Mouse (Mus musculus): ENCODE results near the gene Araf. TPM values are rescaled to one million over a fixed set of nuclear protein-coding genes. Genes with fewer than 3 reads are reported as not detected.

Araf gene
- polyA plus RNA-seq (2015; fragmentation: Nextera tagmentation; extraction: Ambion mirVana) = 40.7 and 42.1 TPM in 2 replicates

DNA sequence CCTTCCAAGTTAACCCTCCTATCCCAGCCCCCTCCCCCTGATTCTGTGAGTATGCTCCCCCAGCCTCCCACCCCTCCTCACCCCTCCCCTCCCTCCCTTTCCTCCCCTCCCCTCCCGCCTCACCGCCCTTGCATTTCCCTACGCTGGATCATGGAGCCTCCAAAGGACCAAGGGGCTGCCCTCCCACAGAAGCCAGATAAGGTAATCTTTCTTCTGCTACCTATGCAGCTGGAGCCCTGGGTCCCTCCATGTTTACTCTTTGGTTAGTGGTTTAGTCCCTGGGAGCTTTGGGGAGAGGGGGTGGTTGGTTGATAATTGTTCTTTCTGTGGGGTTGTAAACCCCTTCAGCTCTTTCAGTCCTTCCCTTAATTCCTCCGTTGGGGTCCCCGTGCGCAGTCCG lies at the start of gene Araf:
Araf (plus strand) TSS at position 134 of the 400 bp plus-strand sequence.
- ATAC-seq (ENCODE audit: low read depth) = peak; percentile 54
- Histone ChIP-seq H3K27ac (ENCODE audit: low read length) (peak within 1 kb of the TSS; percentile 67), H3K9me3 (replicated peaks; ENCODE audit: control insufficient read depth, low read length) (no peaks in the 10 kb centered on the region), H3K27me3 (ENCODE audit: control insufficient read depth, insufficient read depth, low read depth, low read length) (no peaks in the 10 kb centered on the region), H3K4me2 (ENCODE audit: low read depth, low read length) (peak within 1 kb of the TSS; percentile 70), H3K4me1 (ENCODE audit: control insufficient read depth, low read depth, low read length) (no peaks in the 10 kb centered on the region), H3K9ac (ENCODE audit: low read depth, low read length) (peak within 1 kb of the TSS; percentile 51; the same call in 1 of the 2 replicates), H3K36me3 (ENCODE audit: control insufficient read depth, insufficient read depth) (no peaks in the 10 kb centered on the region), H3K4me3 (ENCODE audit: low read depth, low read length) (peak within 1 kb of the TSS; percentile 60)
- WGBS (ENCODE audit: insufficient replicate concordance) = 13% methylated on average over 5 of the region's 7 CpGs

DNA sequence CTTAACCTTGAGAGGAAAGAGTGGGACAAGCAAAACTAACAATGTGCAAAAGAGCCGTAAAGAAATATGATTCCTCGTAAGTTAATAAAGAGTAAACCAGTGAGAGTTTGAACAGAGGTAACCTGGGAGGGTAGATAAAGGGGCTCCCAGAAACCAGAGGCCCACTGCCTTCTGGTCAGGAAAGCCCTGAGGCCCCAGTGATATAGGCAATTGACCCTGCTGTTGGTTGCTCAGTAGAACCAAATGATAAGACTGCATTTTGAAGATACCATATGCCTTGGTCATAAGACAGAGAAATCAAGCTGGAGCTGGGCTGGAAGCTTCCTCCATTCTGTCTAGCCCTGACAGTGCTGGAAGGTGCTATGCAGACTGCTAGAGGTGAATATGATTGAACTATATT lies 48.8 kb upstream of the Araf start:
- Histone ChIP-seq H3K27ac (ENCODE audit: low read length) (no peak overlapping the region), H3K9me3 (replicated peaks; ENCODE audit: control insufficient read depth, low read length) (no peaks in the 10 kb centered on the region), H3K4me3 (ENCODE audit: low read depth, low read length) (no peak overlapping the region), H3K4me2 (ENCODE audit: low read depth, low read length) (no peak overlapping the region), H3K27me3 (ENCODE audit: control insufficient read depth, insufficient read depth, low read depth, low read length) (no peaks in the 10 kb centered on the region), H3K9ac (ENCODE audit: low read depth, low read length) (no peak overlapping the region), H3K36me3 (ENCODE audit: control insufficient read depth, insufficient read depth) (no peaks in the 10 kb centered on the region), H3K4me1 (ENCODE audit: control insufficient read depth, low read depth, low read length) (no peaks in the 10 kb centered on the region)
- 42% methylated on average over 2 of the region's 2 CpGs for WGBS (ENCODE audit: insufficient replicate concordance)
- peak; percentile 11; the same call in 1 of the 2 replicates for ATAC-seq (ENCODE audit: low read depth)

DNA sequence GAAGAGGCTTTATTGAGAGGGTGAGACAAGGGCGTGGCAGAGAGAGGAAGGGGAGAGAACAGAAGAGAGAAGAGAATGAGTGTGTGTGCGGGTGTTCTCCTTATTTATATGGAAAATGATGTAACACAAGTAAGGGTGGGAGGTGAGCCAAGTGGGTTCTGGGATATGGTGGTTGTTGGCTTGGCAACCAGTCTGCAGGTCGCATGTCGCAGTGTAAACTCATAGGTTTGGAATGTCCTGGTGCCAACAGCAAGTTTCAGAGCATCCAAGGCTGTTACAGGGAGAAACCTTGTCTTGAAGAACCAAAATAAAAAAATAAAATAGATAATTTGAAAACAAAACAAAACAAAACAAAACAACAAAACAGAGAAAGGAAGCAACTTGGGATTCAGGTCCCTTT lies 36.4 kb upstream of the Araf start:
- H3K36me3 ChIP-seq (ENCODE audit: control insufficient read depth, insufficient read depth) = no peaks in the 10 kb centered on the region
- H3K9ac ChIP-seq (ENCODE audit: low read depth, low read length) = no peak overlapping the region
- no peak overlapping the region for H3K4me2 ChIP-seq (ENCODE audit: low read depth, low read length)
- H3K4me3 ChIP-seq (ENCODE audit: low read depth, low read length) = no peak overlapping the region
- H3K4me1 ChIP-seq (ENCODE audit: control insufficient read depth, low read depth, low read length) = no peaks in the 10 kb centered on the region
- H3K27ac ChIP-seq (ENCODE audit: low read length) = no peak overlapping the region
- no peaks in the 10 kb centered on the region for H3K27me3 ChIP-seq (ENCODE audit: control insufficient read depth, insufficient read depth, low read depth, low read length)
- H3K9me3 ChIP-seq (replicated peaks; ENCODE audit: control insufficient read depth, low read length) = no peaks in the 10 kb centered on the region
- no peak for ATAC-seq (ENCODE audit: low read depth)
- 70% methylated on average over 4 of the region's 4 CpGs for WGBS (ENCODE audit: insufficient replicate concordance)

DNA sequence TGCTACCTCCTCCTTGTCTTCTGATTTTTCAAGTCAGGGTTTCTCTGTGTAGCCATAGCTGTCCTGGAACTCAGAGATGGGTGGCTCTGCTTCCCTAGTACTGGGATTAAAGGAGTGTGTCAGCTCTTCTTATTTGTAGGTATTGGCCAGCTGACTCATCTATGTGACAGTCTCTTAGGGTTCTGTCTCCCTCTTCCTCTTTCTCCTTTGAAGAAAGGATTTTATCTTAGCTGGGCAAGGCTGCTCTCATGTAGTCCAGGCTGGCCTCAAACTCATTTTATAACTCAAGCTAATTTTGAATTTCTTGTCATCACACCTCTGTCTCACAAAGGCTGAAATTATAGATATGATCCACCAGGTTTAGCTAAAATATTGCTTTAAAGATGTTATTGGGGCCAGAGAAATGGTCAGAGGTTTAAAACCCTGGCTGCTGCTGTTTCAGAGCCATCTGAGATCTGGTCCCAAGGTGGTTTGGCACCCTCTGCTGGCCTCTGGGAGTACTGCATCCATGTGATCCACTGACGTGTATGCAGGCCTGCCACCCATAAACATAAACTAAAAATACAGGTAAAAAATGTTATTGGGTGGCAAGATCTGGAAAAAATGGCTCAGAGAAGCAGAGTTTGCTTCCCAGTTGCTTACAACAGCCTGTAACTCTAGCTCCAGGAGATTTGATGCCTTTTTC lies 26.8 kb upstream of the Araf start:
- WGBS (ENCODE audit: insufficient replicate concordance) = 6% methylated on average over 1 of the region's 1 CpGs
- Histone ChIP-seq H3K9me3 (replicated peaks; ENCODE audit: control insufficient read depth, low read length) (no peaks in the 10 kb centered on the region), H3K27ac (ENCODE audit: low read length) (no peak overlapping the region), H3K27me3 (ENCODE audit: control insufficient read depth, insufficient read depth, low read depth, low read length) (no peaks in the 10 kb centered on the region), H3K9ac (ENCODE audit: low read depth, low read length) (no peak overlapping the region), H3K4me2 (ENCODE audit: low read depth, low read length) (no peak overlapping the region), H3K4me1 (ENCODE audit: control insufficient read depth, low read depth, low read length) (no peaks in the 10 kb centered on the region), H3K4me3 (ENCODE audit: low read depth, low read length) (no peak overlapping the region), H3K36me3 (ENCODE audit: control insufficient read depth, insufficient read depth) (no peaks in the 10 kb centered on the region)
- ATAC-seq (ENCODE audit: low read depth) = 0 out of 2 replicates have a peak, but pooled peaks have one; percentile 54

DNA sequence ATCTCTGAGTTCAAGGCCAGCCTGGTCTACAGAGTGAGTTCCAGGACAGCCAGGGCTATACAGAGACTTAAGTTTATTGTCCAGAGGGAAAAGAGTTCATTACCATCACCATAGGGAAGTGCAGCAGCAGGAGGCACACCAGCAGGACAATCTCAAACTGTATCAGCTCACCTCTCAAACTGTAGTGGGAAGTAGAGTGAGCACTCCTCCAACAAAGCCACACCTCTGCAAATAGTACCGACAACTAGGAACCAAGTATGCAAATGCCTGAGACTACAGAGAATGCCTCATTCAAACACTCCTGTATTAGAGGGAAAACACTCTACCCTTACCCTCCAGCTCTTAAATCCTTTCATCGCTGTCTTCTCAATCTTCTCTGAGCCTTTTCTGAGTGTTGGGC lies 25.9 kb upstream of the Araf start:
- Histone ChIP-seq H3K4me3 (ENCODE audit: low read depth, low read length) (no peak overlapping the region), H3K9ac (ENCODE audit: low read depth, low read length) (no peak overlapping the region), H3K27ac (ENCODE audit: low read length) (no peak overlapping the region), H3K9me3 (replicated peaks; ENCODE audit: control insufficient read depth, low read length) (no peaks in the 10 kb centered on the region), H3K27me3 (ENCODE audit: control insufficient read depth, insufficient read depth, low read depth, low read length) (no peaks in the 10 kb centered on the region), H3K36me3 (ENCODE audit: control insufficient read depth, insufficient read depth) (no peaks in the 10 kb centered on the region), H3K4me1 (ENCODE audit: control insufficient read depth, low read depth, low read length) (no peaks in the 10 kb centered on the region), H3K4me2 (ENCODE audit: low read depth, low read length) (no peak overlapping the region)
- no peak for ATAC-seq (ENCODE audit: low read depth)
- WGBS (ENCODE audit: insufficient replicate concordance) = 42% methylated on average over 2 of the region's 2 CpGs

DNA sequence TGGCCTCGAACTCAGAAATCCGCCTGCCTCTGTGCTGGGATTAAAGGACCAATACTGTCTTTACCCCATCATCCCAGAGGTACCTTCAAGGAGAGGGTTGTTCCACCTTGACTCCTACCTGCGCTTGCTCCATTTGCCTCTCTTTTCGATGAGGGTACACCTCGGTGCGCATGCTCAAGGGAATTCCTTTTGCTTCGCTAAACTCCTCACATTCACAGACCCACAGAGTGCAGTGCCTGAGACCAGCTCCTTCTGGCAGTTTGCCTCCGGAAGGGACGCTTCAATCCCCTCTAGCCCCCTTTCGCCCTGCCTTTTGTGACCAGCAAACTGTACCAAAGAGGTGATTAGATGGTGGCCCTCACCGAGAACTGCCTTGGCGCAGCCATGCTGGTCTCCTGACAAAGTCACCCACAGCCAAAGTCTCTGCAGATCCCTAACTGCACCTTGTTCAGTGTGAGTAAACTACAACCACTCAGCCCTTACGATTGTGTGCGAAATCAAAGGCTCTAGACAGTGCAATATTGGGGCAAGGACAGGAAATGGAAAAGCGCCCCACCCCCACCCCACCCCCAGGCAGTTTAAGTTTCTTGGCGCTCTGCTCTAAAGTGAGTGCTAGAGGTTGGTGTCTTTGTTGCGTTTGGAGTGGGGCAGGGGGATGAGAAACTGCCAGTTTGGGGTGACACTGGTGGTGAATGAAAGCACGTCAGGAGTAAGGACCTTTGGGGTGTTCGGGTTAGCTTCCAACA lies 22.2 kb upstream of the Araf start:
- no peaks in the 10 kb centered on the region for H3K27me3 ChIP-seq (ENCODE audit: control insufficient read depth, insufficient read depth, low read depth, low read length)
- H3K9me3 ChIP-seq (replicated peaks; ENCODE audit: control insufficient read depth, low read length) = no peaks in the 10 kb centered on the region
- ATAC-seq (ENCODE audit: low read depth) = no peak
- no peak overlapping the region for H3K4me2 ChIP-seq (ENCODE audit: low read depth, low read length)
- H3K9ac ChIP-seq (ENCODE audit: low read depth, low read length) = no peak overlapping the region
- no peaks in the 10 kb centered on the region for H3K4me1 ChIP-seq (ENCODE audit: control insufficient read depth, low read depth, low read length)
- H3K27ac ChIP-seq (ENCODE audit: low read length) = no peak overlapping the region
- no peak overlapping the region for H3K4me3 ChIP-seq (ENCODE audit: low read depth, low read length)
- WGBS (ENCODE audit: insufficient replicate concordance) = 59% methylated on average over 19 of the region's 19 CpGs
- H3K36me3 ChIP-seq (ENCODE audit: control insufficient read depth, insufficient read depth) = no peaks in the 10 kb centered on the region

DNA sequence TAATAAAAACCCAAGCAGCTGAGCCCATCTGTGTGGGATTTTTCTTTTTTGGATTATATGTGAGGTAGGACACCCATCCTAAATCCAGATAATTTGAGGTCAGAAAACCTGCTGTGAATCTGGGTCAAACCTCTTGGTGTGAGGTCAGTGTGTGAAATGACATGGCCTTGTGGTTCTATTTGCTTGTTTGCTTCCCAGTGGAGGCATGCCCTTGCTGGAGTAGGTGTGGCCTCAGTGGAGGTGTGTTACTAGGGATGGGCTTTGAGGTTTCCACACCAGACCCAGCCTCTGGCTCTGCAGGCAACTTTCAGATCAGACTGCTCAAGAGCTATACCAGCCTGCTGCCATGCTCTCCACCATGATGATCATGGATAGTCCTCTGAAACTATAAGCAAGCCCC lies 20.0 kb upstream of the Araf start:
- peak; percentile 53; the same call in 1 of the 2 replicates for ATAC-seq (ENCODE audit: low read depth)
- H3K27ac ChIP-seq (ENCODE audit: low read length) = no peak overlapping the region

DNA sequence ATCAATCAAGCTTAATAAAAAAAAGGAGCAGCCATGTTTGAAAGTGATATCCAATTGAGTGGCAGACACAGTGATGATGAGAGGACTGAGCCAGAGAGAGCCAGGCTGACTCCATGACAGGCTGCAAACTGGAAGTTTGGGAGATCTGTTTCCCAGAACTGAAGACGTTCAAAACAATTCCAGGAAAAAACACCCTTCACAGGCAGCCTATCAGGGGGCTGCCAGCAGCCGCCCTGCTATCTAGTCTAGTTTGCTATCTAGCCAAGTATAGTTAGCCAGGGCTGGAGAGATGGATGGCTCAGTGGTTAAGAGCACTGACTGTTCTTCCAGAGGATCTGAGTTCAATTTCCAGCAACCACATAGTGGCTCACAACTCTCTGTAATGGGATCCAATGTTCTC lies 10.3 kb upstream of the Araf start:
- WGBS (ENCODE audit: insufficient replicate concordance) = 32% methylated on average over 2 of the region's 2 CpGs
- Histone ChIP-seq H3K27ac (ENCODE audit: low read length) (no peak overlapping the region; the same call in 1 of the 2 replicates), H3K36me3 (ENCODE audit: control insufficient read depth, insufficient read depth) (no peaks in the 10 kb centered on the region), H3K27me3 (ENCODE audit: control insufficient read depth, insufficient read depth, low read depth, low read length) (no peaks in the 10 kb centered on the region), H3K9me3 (replicated peaks; ENCODE audit: control insufficient read depth, low read length) (no peaks in the 10 kb centered on the region), H3K4me2 (ENCODE audit: low read depth, low read length) (0 out of 2 replicates have a peak overlapping the region, but pooled peaks have one; percentile 6), H3K4me3 (ENCODE audit: low read depth, low read length) (no peak overlapping the region), H3K4me1 (ENCODE audit: control insufficient read depth, low read depth, low read length) (no peaks in the 10 kb centered on the region; the same call in none of the 2 replicates), H3K9ac (ENCODE audit: low read depth, low read length) (no peak overlapping the region)
- ATAC-seq (ENCODE audit: low read depth) = peak; percentile 95

More for the DNA sequence above, 20.0 kb upstream of the Araf start:
- no peaks in the 10 kb centered on the region for H3K36me3 ChIP-seq (ENCODE audit: control insufficient read depth, insufficient read depth)
- H3K4me1 ChIP-seq (ENCODE audit: control insufficient read depth, low read depth, low read length) = no peaks in the 10 kb centered on the region
- H3K4me2 ChIP-seq (ENCODE audit: low read depth, low read length) = no peak overlapping the region
- H3K9me3 ChIP-seq (replicated peaks; ENCODE audit: control insufficient read depth, low read length) = no peaks in the 10 kb centered on the region
- no peaks in the 10 kb centered on the region for H3K27me3 ChIP-seq (ENCODE audit: control insufficient read depth, insufficient read depth, low read depth, low read length)
- H3K9ac ChIP-seq (ENCODE audit: low read depth, low read length) = no peak overlapping the region
- H3K4me3 ChIP-seq (ENCODE audit: low read depth, low read length) = no peak overlapping the region

DNA sequence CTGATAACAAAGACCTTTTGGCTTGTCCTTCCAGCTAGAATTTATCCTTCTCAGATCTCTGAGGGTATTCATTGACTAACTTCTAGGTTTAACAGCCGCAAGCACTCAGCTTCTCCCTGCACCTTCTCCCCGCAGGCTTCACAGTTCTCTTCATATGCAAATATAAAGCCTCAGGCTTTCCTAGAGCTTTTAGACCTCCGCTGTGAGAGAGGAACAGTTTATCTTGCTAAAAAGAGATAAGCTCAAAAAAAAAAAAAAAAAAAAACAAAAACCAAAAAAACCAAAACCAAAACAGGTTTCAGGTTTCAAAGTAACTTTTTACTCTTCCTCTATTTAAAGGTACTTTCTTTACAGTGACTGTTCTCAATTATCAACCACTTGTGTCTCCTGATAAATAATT lies 5.2 kb upstream of the Araf start:
- Histone ChIP-seq H3K4me1 (ENCODE audit: control insufficient read depth, low read depth, low read length) (no peaks in the 10 kb centered on the region; the same call in none of the 2 replicates), H3K4me3 (ENCODE audit: low read depth, low read length) (no peak overlapping the region), H3K9me3 (replicated peaks; ENCODE audit: control insufficient read depth, low read length) (no peaks in the 10 kb centered on the region), H3K36me3 (ENCODE audit: control insufficient read depth, insufficient read depth) (no peaks in the 10 kb centered on the region), H3K4me2 (ENCODE audit: low read depth, low read length) (no peak overlapping the region), H3K27me3 (ENCODE audit: control insufficient read depth, insufficient read depth, low read depth, low read length) (no peaks in the 10 kb centered on the region), H3K27ac (ENCODE audit: low read length) (no peak overlapping the region), H3K9ac (ENCODE audit: low read depth, low read length) (no peak overlapping the region)
- no peak for ATAC-seq (ENCODE audit: low read depth)
- WGBS (ENCODE audit: insufficient replicate concordance) = 37% methylated on average over 3 of the region's 3 CpGs
